Mouse (Mus musculus) layer of hippocampus, adult 8-10 months (tissue): Measurements from ENCODE around the gene Abca8a. TPM values are rescaled to one million over a fixed set of nuclear protein-coding genes. Genes with fewer than 3 reads are reported as not detected.

Source experiments
- DNase-seq, 2 experiments: peaks; one replicate each; pipeline ENCODE4 v3.0.0; 2022; ENCODE audit warnings: low spot score in 2 of 2
- total RNA-seq, 4 experiments: library from RNA; stranded (reverse); gene quantifications; 2 replicates each; pipeline ENCODE4 v1.2.4; 2022

Gene Abca8a
- 10 to 100 TPM in 2 of 4 experiments, 1 to 10 TPM in 2; 7.5 to 17.7 (median 12.2) TPM for total RNA-seq

DNA sequence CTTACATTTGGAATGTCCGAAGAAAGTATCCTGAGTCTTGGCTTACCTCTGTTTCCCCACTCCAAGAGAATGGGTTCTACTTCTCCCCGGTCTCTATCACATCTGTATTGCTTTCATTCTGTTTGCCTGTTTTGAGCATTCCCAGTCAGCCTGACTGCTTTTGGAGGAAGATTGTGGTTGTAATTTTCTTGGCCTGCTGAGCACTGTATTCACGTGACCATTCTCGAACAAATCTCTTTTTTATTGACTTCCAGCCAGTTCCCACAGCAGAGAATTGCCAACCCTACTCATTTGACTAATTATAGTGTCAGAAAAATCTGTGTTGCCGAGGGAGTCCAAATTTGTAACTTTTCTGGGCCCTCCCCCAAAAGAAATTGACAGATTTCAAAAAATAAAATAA, at the start of gene Abca8a:
Gene Abca8a, minus strand, starts transcription at position 121 of the 400 bp plus-strand sequence.
- peak; percentile 13 to 22 for DNase-seq

DNA sequence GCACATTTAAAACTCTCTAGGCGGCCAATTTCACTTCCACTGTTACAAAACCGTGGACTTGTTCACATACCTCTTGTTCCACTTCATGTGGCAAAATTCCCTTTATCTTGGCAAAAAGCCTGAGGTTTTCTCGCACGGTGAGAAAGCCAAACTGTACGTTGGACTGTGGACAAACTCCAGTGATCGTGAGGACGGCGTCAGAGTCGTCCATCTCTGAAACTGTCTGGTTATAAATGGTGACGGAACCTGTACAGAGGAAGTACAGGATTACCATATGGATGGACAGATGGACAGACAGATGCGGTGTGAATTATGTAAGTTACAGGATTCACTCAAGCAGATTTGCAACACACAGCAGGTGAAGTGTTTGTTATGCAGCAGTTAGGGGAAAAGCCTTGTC, 49.6 kb upstream of the Abca8a start:
- peak; percentile 6 to 7 for DNase-seq

DNA sequence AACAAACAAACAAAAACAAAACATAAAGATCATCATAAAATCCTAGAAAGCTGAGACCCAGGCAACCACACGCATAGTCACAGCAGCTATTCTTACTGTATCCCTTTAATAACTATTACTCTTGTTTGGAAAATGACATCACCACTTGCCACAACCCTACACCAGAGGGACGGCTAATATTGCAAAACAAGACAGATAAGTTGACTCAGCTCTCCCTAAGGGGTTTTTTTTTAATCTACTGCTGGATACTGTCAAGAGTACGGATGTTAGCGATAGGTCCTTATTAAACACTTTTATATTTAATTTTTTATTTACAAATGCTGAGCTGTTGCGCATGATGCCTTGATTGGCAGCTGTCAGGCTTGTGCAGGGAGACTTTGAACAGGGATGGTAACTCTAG, 35.0 kb upstream of the Abca8a start:
- no peak for DNase-seq

DNA sequence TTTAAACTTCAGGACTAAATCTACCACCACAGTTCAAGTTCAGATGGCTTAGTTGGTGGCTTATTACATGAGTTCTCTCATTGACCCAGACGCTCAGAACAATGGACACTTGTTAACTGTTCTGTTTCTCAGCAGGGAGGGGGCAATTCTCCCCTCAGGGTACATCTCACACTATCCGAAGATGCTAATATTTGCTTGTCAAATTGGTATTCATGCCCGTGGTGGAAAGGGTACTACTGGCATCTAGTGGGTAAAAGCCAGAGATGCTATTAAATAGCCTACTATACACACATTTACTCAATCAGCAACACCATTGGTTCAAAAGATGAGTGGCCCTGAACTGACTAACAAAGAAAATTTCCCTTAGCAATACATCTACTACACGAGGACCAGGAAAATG, 15.4 kb upstream of the Abca8a start:
- peak in 1 of 2 experiments; percentile 21 for DNase-seq

DNA sequence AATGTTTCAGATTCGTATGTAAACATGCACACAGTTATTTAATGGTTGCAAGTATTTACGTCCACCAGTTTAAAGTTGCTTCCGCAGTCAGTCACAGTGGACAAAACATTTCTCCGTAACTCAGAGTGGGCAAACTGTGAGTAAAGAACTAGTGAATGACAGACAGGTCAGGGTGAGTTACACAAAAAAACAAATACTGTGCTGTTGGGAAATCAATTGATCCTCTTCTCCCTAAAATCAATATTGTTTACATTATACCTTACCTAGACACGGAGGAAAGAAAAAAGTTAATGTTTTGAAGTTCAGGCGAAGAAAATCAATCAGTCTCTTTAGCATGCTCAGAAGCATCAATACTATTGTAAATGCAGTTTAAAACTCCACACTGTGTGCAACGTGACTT, 5.7 kb upstream of the Abca8a start:
- DNase-seq, result no peak

DNA sequence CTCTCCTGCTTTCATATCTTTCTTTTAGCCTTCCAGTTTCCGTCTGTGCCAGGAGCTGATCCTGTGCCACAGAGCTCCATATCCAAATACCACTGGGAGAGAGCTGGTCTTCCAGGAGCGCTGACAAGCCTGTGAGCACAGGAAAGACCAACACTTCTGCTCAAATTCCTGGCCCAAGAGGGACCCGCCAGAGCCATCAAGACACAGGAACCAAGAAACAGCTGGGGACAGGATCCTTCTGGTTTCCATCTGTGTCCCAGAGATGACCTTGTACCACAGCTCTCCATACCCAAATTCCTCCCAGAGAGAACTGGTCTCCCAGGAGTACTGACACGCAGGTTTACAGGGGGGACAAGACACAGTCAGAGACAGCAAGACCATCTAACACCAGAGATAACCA, 3.1 kb upstream of the Abca8a start:
- DNase-seq, result no peak

DNA sequence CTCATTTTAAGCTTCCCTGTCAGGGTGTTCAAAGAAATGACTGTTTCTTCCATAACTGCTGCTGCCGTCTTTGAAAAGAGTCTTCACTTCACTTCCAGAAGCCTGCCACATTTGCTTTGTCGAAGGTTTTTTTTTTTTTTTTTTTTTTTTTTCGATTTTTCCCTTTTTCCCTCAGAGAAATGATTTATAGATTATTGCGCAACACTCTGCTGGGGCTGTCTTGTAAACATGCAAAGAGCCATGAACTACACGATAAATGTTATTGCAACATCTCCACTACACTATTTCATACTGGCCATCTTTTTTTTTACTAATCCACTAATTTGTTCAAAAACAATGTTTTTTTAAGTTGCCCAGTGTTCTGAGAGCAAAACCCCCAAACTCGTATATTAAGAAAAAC, 1.7 kb upstream of the Abca8a start:
- no peak for DNase-seq

DNA sequence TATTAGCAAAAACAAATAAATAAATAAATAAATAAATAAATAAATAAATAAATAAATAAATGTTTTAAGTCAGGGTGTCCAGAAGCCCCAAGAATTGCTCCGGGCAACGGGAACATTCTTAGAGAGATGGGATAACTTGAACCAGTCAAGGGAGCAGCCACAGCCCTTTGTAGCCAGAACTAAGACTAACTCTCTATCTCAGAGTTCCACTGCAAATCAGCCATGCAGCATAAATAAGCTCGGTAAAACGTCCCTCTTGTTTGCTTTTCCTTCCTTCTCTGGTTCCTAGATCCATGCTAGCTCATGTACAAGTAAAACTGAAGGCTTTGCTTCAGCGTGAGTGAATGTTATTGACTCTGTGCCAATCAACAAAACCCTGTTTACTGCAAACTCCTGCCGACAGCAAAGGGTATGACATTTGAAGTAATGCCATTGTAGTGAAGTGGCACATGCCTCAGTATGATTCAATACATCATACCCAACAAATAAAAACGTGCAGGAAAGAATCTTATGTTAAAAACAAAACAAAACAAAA, 865 bp downstream of the Abca8a start:
- no peak for DNase-seq

DNA sequence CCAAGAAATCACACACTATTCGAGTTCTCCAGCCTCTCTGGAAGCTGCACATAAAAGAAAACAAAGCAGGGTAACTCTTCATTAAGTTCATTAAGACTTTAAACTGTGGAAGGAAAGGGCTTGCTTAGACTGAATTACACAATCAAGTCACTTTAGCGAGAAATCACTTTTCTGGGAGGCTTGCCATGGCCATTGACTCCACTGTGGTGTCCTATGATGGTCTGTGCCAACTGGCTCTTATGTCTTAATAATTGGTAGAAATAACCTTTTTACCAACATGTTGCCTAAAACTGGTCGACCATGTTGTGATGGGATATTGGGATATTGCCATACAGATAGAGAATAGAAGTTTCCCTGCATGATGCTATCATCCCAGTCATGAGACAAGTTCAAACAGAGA, 1.5 kb downstream of the Abca8a start:
- DNase-seq, result no peak

DNA sequence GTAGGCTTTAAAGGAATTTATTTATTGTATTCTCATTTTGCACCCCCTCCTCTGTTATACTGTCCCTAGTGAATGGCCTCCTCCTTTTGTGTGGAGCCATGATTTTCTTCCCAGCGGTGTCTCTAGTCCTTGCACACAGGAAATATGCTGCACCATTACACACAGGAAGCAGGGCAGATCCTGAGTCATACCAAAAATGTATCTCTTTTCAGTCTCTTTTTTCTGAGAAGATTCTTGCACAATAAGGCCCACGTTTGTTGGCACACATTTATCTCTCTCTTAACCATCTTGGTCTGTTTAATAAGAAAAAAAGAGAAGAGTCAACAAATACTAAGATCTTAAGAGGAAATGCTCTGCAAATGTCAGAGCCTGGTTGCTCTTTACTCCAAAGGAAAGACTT, 4.5 kb downstream of the Abca8a start:
- no peak for DNase-seq

DNA sequence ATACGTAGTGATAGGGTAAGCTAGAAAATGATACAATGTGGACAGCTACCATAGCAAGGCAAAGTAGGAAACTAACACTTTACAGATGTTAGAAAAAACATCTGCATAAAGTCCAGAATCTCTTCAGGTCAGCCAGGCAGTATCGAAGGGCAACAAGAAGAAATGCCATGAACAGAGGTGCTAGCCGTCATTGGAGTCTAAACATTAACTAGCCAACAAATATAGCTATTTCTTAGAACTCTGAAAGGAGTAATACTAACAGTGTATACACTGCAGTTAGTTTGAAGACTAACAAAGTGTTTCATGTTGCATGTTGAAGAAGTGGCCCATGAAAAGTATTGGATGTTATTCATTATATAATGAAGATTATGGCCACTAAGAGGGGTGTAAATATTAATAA, 23.6 kb downstream of the Abca8a start:
- no peak for DNase-seq

DNA sequence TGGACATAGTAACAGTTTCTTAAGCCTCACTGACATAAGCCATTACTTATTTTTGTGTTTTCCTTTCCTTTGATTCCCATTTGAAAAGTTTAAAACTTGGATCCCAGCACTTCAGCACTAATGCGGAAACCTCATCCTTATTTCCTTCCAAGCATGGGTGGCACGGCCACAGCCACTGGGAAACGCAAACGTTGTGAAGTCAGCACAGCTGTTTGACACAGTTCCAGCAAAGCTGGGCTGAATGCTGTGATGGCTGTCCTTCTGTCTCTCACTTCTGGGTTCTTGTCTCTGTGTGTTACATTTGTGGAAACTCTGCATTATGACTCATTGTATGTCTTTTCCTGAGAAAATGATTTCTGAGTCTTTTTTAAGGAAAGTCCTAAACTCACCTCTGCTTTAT, 34.7 kb downstream of the Abca8a start:
- DNase-seq, result no peak

DNA sequence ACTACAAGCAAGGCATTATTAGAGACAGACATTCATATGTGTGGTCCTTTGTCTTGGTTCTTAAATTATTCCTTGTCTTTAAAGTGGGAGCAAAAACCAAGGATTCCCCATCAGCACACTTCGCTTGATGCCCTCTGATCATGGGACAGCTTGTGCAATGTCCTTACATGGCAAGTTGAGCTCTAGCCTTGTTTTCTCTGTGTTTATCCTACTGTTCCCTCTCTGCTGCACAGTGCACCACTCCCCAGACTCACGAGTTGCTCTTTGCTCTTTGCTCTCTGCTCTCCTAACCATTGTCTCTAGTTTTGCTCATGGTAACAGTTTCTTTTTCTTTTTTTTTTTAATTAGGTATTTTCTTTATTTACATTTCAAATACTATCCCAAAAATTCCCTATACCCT, 35.7 kb downstream of the Abca8a start:
- no peak for DNase-seq

DNA sequence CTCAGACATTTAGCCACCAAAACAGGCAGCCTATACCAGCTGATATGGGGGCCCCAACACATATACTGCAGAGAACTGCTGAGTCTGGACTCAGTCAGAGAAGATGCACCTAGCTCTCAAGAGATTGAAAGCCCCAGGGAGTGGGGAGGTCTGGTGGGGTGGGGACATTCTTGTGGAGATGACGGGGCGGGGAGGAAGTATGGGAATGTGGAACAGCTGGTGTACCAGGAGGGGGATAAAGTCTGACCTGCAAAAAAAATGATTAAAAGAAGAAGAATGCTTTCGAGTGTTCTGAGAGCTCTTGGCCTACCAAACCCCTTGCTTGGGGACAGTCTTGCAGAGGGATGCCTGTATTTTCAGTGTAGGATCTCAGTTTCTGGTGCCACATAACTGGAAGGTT, 42.1 kb downstream of the Abca8a start:
- DNase-seq, result no peak

DNA sequence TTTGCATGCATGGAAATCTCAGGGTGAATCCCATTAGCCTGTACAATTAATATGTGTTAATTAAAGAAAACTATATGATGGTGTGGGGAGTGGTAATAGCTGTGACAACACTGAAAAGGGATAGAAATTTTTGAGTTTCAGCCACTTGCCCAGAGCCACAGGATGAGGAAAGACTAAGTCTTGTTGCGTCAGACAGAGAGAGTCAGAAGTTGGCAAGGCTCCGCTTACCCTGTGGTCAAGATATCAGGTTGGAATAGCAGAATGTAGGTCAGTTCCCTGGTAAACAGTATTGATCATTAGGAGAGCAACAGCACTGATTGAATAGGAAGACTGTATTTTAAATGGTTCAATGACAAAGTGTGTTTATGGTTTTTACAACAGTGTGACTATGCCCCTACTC, 58.0 kb downstream of the Abca8a start:
- DNase-seq, result no peak

DNA sequence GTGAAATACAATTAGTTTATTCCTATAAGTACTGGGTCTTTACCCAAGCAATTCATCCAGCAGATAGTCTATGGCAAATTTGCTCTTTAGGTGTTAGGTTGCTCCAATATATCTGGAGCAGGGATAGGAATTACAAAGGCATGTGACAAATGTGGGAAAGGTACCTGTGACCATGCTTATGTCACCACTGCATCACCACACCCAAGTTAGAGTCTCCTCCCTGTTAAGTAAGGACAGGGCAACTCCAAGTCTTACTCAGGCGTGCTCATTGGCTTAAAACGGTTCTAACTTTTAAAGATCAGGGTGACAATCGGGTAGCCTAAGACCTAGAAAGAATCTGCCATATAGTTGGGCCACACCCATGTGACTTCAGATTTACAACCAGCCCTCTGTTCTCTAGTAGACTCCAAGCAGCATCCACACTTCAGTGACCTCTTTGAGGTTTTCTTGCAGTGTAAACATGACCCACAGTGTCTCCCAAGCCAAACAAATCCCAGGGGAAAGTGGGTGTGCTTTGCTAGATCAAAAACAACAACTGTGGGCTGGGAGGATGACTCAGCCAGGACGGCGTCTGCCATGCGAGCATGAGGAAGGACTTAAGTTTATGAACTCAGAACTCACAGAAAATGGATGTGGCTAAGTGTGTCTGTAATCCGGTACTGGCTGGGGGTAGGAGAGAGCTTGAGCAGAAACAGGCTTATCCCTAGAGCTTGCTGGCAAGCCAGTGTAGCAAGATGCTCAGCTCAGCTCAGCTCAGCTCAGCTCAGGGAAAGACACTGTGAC, 66.7 kb downstream of the Abca8a start:
- DNase-seq, result no peak

DNA sequence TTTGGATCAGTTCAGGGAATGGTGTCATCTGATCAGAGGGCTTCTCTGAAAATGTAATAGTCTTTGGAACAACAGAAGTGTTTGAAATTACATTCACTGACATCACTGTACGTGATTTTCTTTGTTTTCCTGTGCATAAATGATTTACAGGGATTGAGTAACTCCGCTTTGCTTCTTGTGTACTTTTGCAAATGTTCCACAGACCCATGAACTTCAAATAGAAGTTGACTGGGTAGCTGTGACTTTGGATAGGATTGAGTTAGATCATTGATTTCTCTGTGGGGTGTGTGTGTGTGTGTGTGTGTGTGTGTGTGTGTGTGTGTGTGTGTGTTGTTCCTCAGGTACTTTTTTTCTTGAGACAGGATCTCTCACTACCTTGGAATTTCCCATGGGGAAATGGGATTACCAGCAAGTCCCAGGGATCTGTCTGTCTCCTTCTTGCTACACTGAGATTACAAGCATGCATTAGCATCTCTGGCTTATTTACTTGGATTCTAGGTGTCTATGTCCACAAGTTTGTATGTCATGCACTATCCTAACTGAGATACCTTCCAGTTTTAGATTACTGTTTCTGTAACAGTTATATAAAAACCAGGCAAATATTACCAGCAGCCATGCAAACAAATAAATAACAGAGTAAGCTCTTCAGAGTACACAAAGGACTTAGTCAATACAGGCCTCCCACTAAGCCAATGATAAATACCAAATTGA, 84.8 kb downstream of the Abca8a start:
- no peak for DNase-seq

DNA sequence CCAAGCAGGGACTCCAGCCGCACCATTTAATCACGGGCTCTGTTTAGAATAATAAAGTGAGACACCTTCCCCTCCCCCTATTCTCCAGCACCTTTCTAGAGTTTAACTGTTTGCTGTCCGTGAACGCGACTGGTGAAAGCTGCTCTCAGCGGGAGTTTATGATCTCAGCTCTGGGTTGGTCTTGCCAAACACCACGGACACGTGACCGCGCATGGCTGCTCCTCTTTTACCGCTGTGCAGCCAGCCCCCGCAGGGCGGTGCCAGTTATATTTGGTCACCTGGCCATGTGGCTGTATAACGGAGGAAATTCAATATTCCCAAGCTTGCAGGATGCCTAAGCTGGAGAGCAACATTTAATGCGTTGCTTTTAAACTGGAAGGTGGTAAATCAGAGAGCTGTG, 100.2 kb downstream of the Abca8a start, which contains the start of gene Abca8b:
Gene Abca8b, minus strand, starts transcription at position 222 of the 400 bp plus-strand sequence.
- peak; percentile 80 to 84 for DNase-seq

DNA sequence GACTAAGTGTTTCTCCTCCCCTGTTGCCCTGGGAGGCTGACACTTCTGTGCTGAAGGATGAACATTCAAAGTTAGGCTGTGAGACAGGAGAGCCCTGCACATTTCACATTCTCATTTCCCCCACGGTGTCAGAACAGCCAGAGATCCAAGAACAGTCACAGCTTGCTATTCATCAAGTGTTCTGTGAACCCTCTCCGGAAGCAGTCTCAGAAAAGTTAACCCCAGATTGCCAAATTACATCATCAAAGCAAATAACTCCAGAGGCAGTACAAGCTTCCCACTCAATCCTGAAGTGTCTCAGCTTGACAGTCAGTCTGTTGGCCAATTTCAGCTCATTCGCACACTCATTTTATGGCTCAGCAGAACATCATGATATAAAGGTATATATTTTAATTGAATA, 100.8 kb downstream of the Abca8a start:
- DNase-seq, result peak; percentile 42 to 46

DNA sequence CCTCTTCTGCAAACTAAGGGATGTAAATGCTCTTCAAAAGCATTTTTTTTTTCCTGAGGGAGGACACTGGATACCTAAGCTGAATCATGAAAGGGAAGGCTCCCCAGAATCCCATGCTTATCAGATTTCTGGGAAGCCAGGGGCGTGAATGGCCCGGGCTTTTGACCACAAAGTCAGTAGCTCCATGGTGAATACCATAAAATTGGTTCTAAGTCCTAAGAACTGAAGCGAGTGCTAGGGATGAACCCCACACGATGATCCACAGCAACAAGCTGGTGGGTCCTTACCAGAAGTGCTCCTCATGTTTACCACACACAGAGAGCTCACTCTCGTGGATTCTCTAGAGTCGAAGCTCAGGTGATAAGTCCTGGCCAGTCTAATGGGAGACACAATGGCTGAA, 101.8 kb downstream of the Abca8a start:
- no peak for DNase-seq

DNA sequence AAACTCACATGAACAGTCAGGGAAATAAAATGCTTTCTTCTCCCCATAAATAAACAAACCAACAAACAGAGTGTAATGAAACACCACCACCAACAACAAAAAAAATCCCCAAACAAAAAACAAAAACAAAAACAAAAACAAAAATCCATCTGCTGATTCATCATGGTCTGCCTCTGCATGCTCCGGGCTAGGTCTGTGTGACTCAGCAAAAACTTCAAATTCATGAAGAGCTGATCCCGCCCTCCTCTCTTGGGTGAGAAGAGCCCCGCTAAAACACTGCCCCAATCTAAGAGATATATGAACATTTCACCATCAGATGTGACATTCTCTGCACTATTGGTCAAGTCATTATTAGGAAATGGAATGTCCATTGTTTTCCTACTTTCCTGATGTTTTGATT, 104.5 kb downstream of the Abca8a start:
- no peak for DNase-seq

DNA sequence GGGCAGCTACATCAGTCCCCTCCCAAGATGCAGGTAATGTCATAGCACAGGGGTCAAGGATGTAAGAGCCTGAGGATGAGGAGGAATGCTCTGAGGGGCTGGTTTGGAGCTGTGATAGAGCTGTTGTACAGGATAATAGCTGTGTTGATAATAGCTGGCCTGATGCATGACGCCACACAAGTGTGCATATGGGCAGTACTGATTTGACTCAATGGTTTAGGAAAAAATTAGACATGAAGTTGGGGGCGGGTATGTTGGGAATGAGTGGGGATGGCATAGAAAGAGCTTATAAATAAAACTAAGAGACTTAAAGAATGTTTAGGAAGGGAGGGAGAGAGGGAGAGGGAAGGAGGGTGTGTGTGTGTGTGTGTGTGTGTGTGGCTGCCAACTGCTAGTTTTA, 105.5 kb downstream of the Abca8a start:
- no peak for DNase-seq

DNA sequence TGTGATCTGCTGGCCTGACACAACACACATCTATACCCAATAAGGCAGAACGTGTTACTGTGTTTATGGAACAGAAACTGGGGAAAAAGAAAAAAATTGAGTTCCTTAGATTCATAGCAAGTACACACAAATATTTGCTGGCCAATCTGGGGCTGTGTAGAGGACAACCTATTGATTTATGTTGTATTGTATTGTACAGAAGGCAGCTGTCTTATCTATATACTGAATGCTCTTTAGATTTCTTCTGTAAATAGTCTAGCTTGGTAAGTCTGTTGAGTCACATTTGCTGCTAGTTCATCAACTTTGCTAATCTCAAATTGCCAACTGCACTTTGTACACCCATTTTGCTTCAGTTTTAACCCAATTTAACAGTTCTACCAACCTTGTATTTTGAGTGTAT, 107.6 kb downstream of the Abca8a start:
- no peak for DNase-seq
